Mouse (Mus musculus) small intestine, adult 2 months (tissue): ENCODE measurements around the gene Map2k2.

Source experiments
- CTCF ChIP-seq: fragments of 200-500 bp; IDR thresholded peaks from 2 replicates; pipeline ENCODE4 v1.5.1; 2012; ENCODE audit warnings: low read depth, mild to moderate bottlenecking, control low read depth, inconsistent platforms, low read length, moderate library complexity, mixed read lengths; ENCODE audit not compliant: insufficient replicate concordance, insufficient read length; ENCODE audit errors: extremely low read depth
- POLR2A ChIP-seq: fragments of 200-500 bp; IDR thresholded peaks from 2 replicates; pipeline ENCODE4 v1.6.1; 2012; ENCODE audit warnings: low read depth, mild to moderate bottlenecking, control low read depth, inconsistent platforms, low read length, moderate library complexity

- no peak for TF ChIP-seq CTCF
- TF ChIP-seq POLR2A, result no peak
These were observed 46.9 kb downstream of the Map2k2 start for GRCm38 (mm10) chr10:81152609-81153008.
